Mouse (Mus musculus): ENCODE data around the gene Trim34b. TPM values are rescaled to one million over a fixed set of nuclear protein-coding genes. Genes with fewer than 3 reads are reported as not detected.

Gene Trim34b
- total RNA-seq, 1 experiment from 2014 or later, result 7.2 TPM

Other genes starting within 250 kb of the Trim34b start
- gene Olfr645, start 244.0 kb upstream of the Trim34b start, total RNA-seq (2017), result not detected in 2 replicates
- gene Olfr646, start 224.6 kb upstream of the Trim34b start, total RNA-seq (2017), result not detected in 2 replicates
- not detected in 2 replicates for gene Ubqln5, start 199.6 kb upstream of the Trim34b start, total RNA-seq (2017)
- not detected in 2 replicates for gene Olfr643, start 192.1 kb upstream of the Trim34b start, total RNA-seq (2017)
- not detected in 2 replicates for gene Ubqln3, start 186.2 kb upstream of the Trim34b start, total RNA-seq (2017)
- not detected in 2 replicates for gene Ubqlnl, start 178.9 kb upstream of the Trim34b start, total RNA-seq (2017)
- not detected in 2 replicates for gene Olfm5, start 164.6 kb upstream of the Trim34b start, total RNA-seq (2017)
- gene Olfr648, start 146.1 kb upstream of the Trim34b start, total RNA-seq (2017), result 0.12 TPM in 1 of 2 replicates, not detected in the other
- not detected in 2 replicates for gene Olfr649, start 133.5 kb upstream of the Trim34b start, total RNA-seq (2017)
- gene Trim6, start 110.7 kb upstream of the Trim34b start, total RNA-seq (2017), result 1.3 and 2.3 TPM in 2 replicates
- gene Trim34a, start 85.0 kb upstream of the Trim34b start, total RNA-seq (2017), result 202 and 211 TPM in 2 replicates
- gene Trim5, start 41.4 kb upstream of the Trim34b start, total RNA-seq (2017), result 71.1 and 78.2 TPM in 2 replicates
- 518 and 540 TPM in 2 replicates for gene Trim12a, start 14.0 kb upstream of the Trim34b start, total RNA-seq (2017)
- 185 and 205 TPM in 2 replicates for gene Trim12c, start 23.9 kb downstream of the Trim34b start, total RNA-seq (2017)
- 380 and 405 TPM in 2 replicates for gene Trim30b, start 40.4 kb downstream of the Trim34b start, total RNA-seq (2017)
- gene Trim30c, start 71.4 kb downstream of the Trim34b start, total RNA-seq (2017), result 6.6 and 7.2 TPM in 2 replicates
- 208 and 211 TPM in 2 replicates for gene Trim30a, start 135.7 kb downstream of the Trim34b start, total RNA-seq (2017)
- 192 and 193 TPM in 2 replicates for gene Trim30d, start 178.4 kb downstream of the Trim34b start, total RNA-seq (2017)
- gene Olfr651, start 220.7 kb downstream of the Trim34b start, total RNA-seq (2017), result not detected in 2 replicates
- not detected in 2 replicates for gene Olfr652, start 231.4 kb downstream of the Trim34b start, total RNA-seq (2017)
- gene Olfr653, start 247.8 kb downstream of the Trim34b start, total RNA-seq (2017), result not detected in 2 replicates